Mouse (Mus musculus) hindbrain, postnatal 0 days (tissue): Measurements from ENCODE around the gene Atp5h. TPM values are rescaled to one million over a fixed set of nuclear protein-coding genes. Genes with fewer than 3 reads are reported as not detected.

Experiments used
- ATAC-seq: fragments of 200-750 bp; cut with Nextera tagmentation; 2 replicates; pipeline ENCODE4 v1.8.0; 2017; ENCODE audit warnings: mild to moderate bottlenecking, moderate TSS enrichment, moderate library complexity
- DNase-seq: peaks from one replicate; pipeline ENCODE4 v3.0.0-alpha.2; 2015; ENCODE audit warnings: low spot score
- H3K27ac ChIP-seq: fragments of 300-500 bp; sonication (generic); 2 replicates; pipeline ENCODE4 v1.5.1; 2014; ENCODE audit warnings: mild to moderate bottlenecking
- H3K27me3 ChIP-seq: fragments of 300-500 bp; sonication (generic); 2 replicates; pipeline ENCODE4 v1.6.1; 2014; ENCODE audit warnings: low read length, mixed read lengths; ENCODE audit not compliant: insufficient read depth
- H3K36me3 ChIP-seq: fragments of 300-500 bp; sonication (generic); 2 replicates; pipeline ENCODE4 v1.6.1; 2014; ENCODE audit warnings: low read length, mixed read lengths; ENCODE audit not compliant: insufficient read depth
- H3K4me1 ChIP-seq: fragments of 300-500 bp; sonication (generic); 2 replicates; pipeline ENCODE4 v1.6.1; 2014; ENCODE audit warnings: antibody characterized with exemption, low read length, mixed read lengths; ENCODE audit not compliant: insufficient read depth
- H3K4me2 ChIP-seq: fragments of 300-500 bp; sonication (generic); 2 replicates; pipeline ENCODE4 v1.6.1; 2014; ENCODE audit warnings: low read depth, mild to moderate bottlenecking, low read length, moderate library complexity, mixed read lengths
- H3K4me3 ChIP-seq: fragments of 300-500 bp; sonication (generic); 2 replicates; pipeline ENCODE4 v1.5.1; 2014; ENCODE audit warnings: low read length
- H3K9ac ChIP-seq: fragments of 300-500 bp; sonication (generic); replicated peaks from 2 replicates; pipeline ENCODE4 v1.6.1; 2014; ENCODE audit warnings: mild to moderate bottlenecking, low read length, moderate library complexity, mixed read lengths
- H3K9me3 ChIP-seq: fragments of 300-500 bp; sonication (generic); 2 replicates; pipeline ENCODE4 v1.6.1; 2016; ENCODE audit warnings: low read length, mixed read lengths
- CTCF ChIP-seq: IDR thresholded peaks from 2 replicates; pipeline ENCODE4 v1.5.1; 2016; ENCODE audit warnings: antibody characterized with exemption, control low read depth, low read depth
- WGBS: fragments of 180-500 bp; shearing (Covaris S2); extraction: QIAGEN DNeasy Blood & Tissue Kit; methylation state at CpG from one replicate; pipeline ENCODE4 v1.1.7; 2014; 5-methylcytosine and 5-hydroxymethylcytosine counted together
- polyA plus RNA-seq: library from polyadenylated mRNA; unstranded; fragments of >200 nt; fragmentation: Nextera tagmentation; extraction: Ambion mirVana; gene quantifications from 2 replicates; pipeline ENCODE4 v1.2.1, GENCODE M21; 2015
- total RNA-seq: library from RNA; depleted of rRNA; stranded (reverse); fragments of >200 nt; gene quantifications from 2 replicates; pipeline ENCODE4 v1.2.3, GENCODE M21; 2014

The Atp5h gene
- total and polyA plus RNA-seq, 2 experiments from 2014 or later: 240 to 1,097 TPM

DNA sequence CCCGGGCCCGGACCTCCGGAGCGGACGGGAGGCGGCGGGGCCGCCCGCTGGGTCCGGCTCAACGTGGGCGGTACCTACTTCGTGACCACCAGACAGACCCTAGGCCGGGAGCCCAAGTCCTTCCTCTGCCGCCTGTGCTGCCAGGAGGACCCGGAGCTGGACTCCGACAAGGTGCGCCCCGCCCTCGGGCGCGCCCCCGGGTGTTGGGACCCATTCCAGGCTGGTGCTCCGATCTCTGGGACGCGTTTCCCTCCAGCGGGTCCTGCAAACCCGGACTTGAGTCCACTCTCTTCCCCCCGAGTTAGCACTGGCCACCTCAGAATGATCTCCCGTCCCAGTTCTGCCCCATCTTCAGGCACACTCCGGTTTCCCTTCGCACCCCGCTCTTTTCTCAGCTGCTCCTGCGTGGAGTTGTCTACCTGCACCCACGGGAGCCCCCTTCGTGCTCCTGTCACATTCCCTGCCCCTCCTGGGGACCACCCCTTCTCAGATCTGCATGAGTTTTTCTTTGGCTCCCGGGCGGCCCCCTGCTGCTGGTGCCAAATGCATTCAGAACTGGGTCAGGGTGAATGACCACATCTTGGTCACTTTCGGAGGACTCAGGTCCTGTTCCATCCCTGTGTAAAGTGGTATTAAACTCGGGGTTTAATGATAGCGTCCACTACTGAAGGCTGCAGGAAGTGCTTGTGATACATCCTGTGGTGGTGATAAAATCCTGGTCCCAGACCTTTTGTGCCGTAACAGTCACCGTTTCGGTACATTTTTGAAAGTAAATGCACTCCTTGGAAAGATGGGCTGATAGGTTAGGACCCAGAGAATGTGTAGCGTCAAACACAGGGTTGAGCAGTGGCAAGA, 801 bp upstream of the Atp5h start:
- peak overlapping the region; percentile 96 for H3K9ac ChIP-seq
- TF ChIP-seq CTCF: peak; percentile 25; the same call in 1 of the 2 replicates
- peaks cover 20% of the 10 kb centered on the region for H3K36me3 ChIP-seq
- H3K4me2 ChIP-seq: peak overlapping the region; percentile 84
- H3K27ac ChIP-seq: peak overlapping the region; percentile 90
- H3K4me1 ChIP-seq: peaks cover 16% of the 10 kb centered on the region
- 1% methylated on average over 45 of the region's 45 CpGs for WGBS
- H3K27me3 ChIP-seq: no peaks in the 10 kb centered on the region
- DNase-seq (peak; percentile 73), ATAC-seq (peak; percentile 73)
- H3K4me3 ChIP-seq: peak overlapping the region; percentile 93
- no peaks in the 10 kb centered on the region for H3K9me3 ChIP-seq

DNA sequence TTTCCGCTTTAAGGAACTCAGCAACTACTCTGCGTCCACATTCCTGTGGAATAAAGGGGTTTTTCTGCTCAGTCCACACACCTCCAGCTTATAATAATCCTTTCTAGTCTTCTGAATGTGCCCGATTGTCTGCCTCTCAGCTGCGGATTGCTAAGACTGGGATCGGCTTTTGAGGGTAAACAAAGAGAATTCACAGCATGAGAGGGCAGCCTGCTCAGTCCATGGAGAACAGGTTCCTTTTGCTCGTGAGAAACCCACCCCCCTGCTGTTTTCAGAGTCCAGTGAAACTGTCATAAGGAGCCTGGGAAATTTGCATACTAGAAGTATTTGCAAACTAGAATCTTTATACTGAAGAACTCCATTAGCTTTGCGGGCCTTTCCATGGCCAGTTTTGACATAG, 10.2 kb downstream of the Atp5h start:
- ATAC-seq: no peak
- peak; percentile 12 for DNase-seq
- TF ChIP-seq CTCF: no peak
- peaks cover 22% of the 10 kb centered on the region for H3K36me3 ChIP-seq
- no peaks in the 10 kb centered on the region for H3K27me3 ChIP-seq
- H3K27ac ChIP-seq: peak overlapping the region; percentile 56; the same call in 1 of the 2 replicates
- H3K4me2 ChIP-seq: no peak overlapping the region
- H3K4me3 ChIP-seq: no peak overlapping the region
- H3K4me1 ChIP-seq: peaks cover 12% of the 10 kb centered on the region; the same call in 1 of the 2 replicates
- H3K9me3 ChIP-seq: no peaks in the 10 kb centered on the region
- WGBS: 22% methylated on average over 7 of the region's 7 CpGs
- no peak overlapping the region for H3K9ac ChIP-seq

DNA sequence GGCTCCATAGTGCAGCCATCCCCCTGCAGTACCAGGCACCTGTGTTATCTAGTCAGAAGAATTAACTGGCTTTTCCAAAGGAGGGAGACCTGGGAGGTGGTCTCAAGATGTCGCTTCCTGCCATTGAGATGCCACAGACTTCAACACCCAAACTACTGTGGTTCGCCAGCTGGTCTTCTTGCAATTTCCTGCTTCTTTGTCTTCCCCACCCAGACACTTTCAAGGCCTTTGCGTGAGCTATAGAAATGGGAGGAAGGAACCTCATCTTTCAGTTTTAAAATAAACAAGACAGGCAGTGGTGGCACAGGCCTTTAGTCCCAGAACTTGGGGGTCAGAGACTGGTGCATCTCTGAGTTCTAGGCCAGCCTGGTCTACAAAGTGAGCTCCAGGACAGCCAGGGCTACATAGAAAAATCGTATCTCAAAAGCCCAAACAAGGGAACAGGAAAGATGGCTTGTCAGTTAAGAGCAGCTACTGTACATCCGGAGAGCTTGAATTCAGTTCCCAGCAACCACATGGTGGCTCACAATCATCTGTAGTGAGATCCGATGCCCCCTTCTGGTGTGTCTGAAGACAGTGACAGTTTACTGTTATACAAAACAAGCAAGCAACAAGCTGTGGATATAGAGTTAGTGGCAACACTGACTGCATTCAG, 11.4 kb downstream of the Atp5h start:
- Histone ChIP-seq H3K9me3 (no peaks in the 10 kb centered on the region), H3K4me3 (no peak overlapping the region), H3K4me1 (peaks cover 16% of the 10 kb centered on the region; the same call in 1 of the 2 replicates), H3K27ac (no peak overlapping the region), H3K9ac (no peak overlapping the region), H3K27me3 (no peaks in the 10 kb centered on the region), H3K4me2 (no peak overlapping the region), H3K36me3 (peaks cover 22% of the 10 kb centered on the region)
- no peak; the same call in 1 of the 2 replicates for TF ChIP-seq CTCF
- ATAC-seq (no peak), DNase-seq (no peak)
- WGBS: 67% methylated on average over 6 of the region's 6 CpGs

DNA sequence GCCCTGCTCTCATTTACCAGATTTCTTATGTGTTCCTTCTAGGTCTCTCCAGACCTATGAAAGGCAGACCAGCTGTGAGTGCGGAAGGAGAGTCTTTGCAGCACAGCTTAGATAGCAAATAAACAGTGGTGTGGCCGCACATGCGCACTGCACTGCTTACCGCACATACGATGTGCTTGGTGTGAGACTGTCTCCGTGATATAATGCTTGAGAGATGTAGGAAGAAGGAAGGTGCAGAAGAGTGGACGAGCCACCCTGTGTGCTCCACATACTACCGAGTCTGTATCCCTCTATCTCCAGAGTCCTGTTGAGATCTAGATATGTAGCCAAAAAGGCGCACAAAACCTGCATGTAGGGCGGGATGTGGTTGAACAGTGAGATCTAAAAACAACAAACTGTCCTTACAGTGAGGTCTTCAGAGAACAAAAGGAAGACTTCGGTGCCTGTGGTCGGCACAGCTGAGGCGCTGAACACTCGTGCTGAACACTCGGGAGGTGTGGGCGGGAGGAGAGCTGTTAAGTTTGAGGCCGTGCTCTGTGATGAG, 12.8 kb downstream of the Atp5h start:
- Histone ChIP-seq H3K36me3 (peaks cover 22% of the 10 kb centered on the region), H3K4me1 (peaks cover 15% of the 10 kb centered on the region; the same call in 1 of the 2 replicates), H3K9me3 (no peaks in the 10 kb centered on the region), H3K27me3 (no peaks in the 10 kb centered on the region), H3K27ac (no peak overlapping the region), H3K9ac (no peak overlapping the region), H3K4me3 (no peak overlapping the region), H3K4me2 (no peak overlapping the region)
- no peak for TF ChIP-seq CTCF
- 92% methylated on average over 17 of the region's 17 CpGs for WGBS
- ATAC-seq (no peak), DNase-seq (no peak)

DNA sequence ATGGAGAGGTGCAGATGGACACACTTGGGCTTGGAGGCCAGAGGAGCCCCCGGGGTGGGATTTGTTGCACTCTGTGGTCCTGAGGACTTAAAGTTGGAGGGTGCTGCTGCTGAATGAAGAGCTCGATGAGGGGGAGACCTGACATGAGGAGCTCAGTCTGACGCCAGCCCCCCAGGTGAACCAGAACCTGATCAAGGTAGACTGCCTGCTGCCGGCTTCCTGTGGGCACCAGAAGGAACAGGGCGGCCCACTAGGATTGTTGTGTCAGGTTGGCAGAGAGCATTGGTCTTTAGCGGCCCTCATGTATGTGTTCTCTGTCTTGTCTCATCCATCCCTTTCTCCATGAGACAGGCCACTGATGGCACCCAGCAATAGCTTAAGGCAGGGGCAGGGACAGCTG, 14.0 kb downstream of the Atp5h start:
- Histone ChIP-seq H3K27ac (no peak overlapping the region), H3K27me3 (no peaks in the 10 kb centered on the region), H3K4me2 (no peak overlapping the region), H3K9me3 (no peaks in the 10 kb centered on the region), H3K4me1 (peaks cover 12% of the 10 kb centered on the region; the same call in 1 of the 2 replicates), H3K4me3 (no peak overlapping the region), H3K9ac (no peak overlapping the region), H3K36me3 (peaks cover 16% of the 10 kb centered on the region)
- ATAC-seq (no peak), DNase-seq (no peak)
- WGBS: 96% methylated on average over 6 of the region's 6 CpGs
- no peak for TF ChIP-seq CTCF

DNA sequence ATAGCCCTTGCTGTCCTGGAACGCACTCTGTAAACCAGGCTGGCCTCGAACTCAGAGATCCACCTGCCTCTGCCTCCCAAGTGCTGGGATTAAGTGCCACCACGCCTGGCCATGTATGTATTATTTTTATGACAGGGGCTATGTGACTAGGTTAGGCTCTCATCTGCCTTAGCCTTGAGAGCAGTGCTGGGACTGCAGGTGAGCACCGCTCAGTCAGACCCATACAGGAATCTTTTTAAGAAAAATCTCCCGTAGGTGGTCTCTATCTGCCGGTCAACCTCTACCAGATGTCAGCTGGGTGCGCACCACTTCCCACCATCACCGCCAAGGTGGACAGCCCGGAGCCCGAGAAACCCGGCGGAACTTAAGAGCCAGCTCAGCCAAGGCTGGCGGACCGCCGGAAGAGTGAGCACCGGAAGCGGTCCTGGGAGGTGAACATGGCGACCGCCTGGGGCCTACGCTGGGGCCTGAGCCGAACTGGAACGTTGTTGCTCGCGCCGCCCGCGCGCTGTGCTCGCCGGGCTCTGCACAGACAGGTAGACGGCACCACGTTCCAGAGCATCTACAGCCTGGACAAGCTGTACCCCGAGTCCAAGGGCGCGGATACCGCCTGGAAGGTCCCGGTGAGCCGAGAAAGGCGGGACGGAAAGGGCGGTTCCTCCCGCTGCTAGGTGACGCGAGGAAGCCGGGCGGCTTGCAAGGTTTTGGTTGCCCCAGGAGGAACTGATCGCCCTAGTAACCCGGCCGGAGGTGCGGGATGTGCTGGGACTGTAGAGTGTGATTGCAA, 16.2 kb downstream of the Atp5h start, which contains the start of gene Mrpl58:
Gene Mrpl58, plus strand, starts transcription at position 415 of the 787 bp plus-strand sequence.
- DNase-seq (peak; percentile 92), ATAC-seq (peak; percentile 91)
- H3K4me1 ChIP-seq: peaks cover 12% of the 10 kb centered on the region; the same call in 1 of the 2 replicates
- H3K27ac ChIP-seq: peak within 1 kb of the TSS; percentile 89
- no peaks in the 10 kb centered on the region for H3K9me3 ChIP-seq
- 0 out of 2 replicates have a peak, but pooled peaks have one; percentile 22 for TF ChIP-seq CTCF
- peak within 1 kb of the TSS; percentile 69 for H3K4me2 ChIP-seq
- H3K27me3 ChIP-seq: no peaks in the 10 kb centered on the region
- 3% methylated on average over 50 of the region's 50 CpGs for WGBS
- peak within 1 kb of the TSS; percentile 72 for H3K9ac ChIP-seq
- H3K36me3 ChIP-seq: peaks cover 10% of the 10 kb centered on the region
- peak within 1 kb of the TSS; percentile 70 for H3K4me3 ChIP-seq
